Mouse (Mus musculus) liver, embryonic 11.5 days (tissue): ENCODE measurements around the gene Prss44. TPM values are rescaled to one million over a fixed set of nuclear protein-coding genes. Genes with fewer than 3 reads are reported as not detected.

Experiments
- ATAC-seq: fragments of 200-750 bp; cut with Nextera tagmentation; replicated peaks from 2 replicates; pipeline ENCODE4 v1.8.0; 2017; ENCODE audit warnings: moderate number of reproducible peaks, mild to moderate bottlenecking, moderate TSS enrichment, moderate library complexity; ENCODE audit not compliant: low FRiP score
- DNase-seq: peaks from one replicate; pipeline ENCODE4 v3.0.0-alpha.2; 2017; ENCODE audit warnings: low spot score
- H3K27ac ChIP-seq: fragments of 300-500 bp; sonication (generic); 2 replicates; pipeline ENCODE4 v1.5.1; 2014; ENCODE audit warnings: mild to moderate bottlenecking, low read depth, low read length, control low read depth
- H3K27me3 ChIP-seq: fragments of 300-500 bp; sonication (generic); replicated peaks from 2 replicates; pipeline ENCODE4 v1.6.1; 2014; ENCODE audit warnings: low read length, mixed read lengths; ENCODE audit not compliant: control insufficient read depth, insufficient read depth
- H3K36me3 ChIP-seq: fragments of 300-500 bp; sonication (generic); 2 replicates; pipeline ENCODE4 v1.6.1; 2014; ENCODE audit warnings: mild to moderate bottlenecking, low read length, moderate library complexity, mixed read lengths; ENCODE audit not compliant: control insufficient read depth, insufficient read depth
- H3K4me1 ChIP-seq: fragments of 300-500 bp; sonication (generic); replicated peaks from 2 replicates; pipeline ENCODE4 v1.6.1; 2014; ENCODE audit warnings: low read length, mixed read lengths; ENCODE audit not compliant: control insufficient read depth, insufficient read depth
- H3K4me2 ChIP-seq: fragments of 300-500 bp; sonication (generic); 2 replicates; pipeline ENCODE4 v1.6.1; 2014; ENCODE audit warnings: mild to moderate bottlenecking, control low read depth, moderate library complexity
- H3K4me3 ChIP-seq: fragments of 300-500 bp; sonication (generic); 2 replicates; pipeline ENCODE4 v1.5.1; 2014; ENCODE audit warnings: low read depth, low read length, control low read depth
- H3K9ac ChIP-seq: fragments of 300-500 bp; sonication (generic); 2 replicates; pipeline ENCODE4 v1.6.1; 2014; ENCODE audit warnings: low read depth, low read length, control low read depth
- H3K9me3 ChIP-seq: fragments of 300-500 bp; sonication (generic); 2 replicates; pipeline ENCODE4 v1.6.1; 2016; ENCODE audit warnings: low read length, inconsistent platforms, mixed read lengths; ENCODE audit not compliant: control insufficient read depth
- WGBS: fragments of 180-500 bp; shearing (Covaris S2); extraction: QIAGEN DNeasy Blood & Tissue Kit; methylation state at CpG from one replicate; pipeline ENCODE4 v1.1.7; 2014; 5-methylcytosine and 5-hydroxymethylcytosine counted together
- polyA plus RNA-seq: library from polyadenylated mRNA; unstranded; fragments of >200 nt; fragmentation: Nextera tagmentation; extraction: Ambion mirVana; gene quantifications from 2 replicates; pipeline ENCODE4 v1.2.1, GENCODE M21; 2014

Gene Prss44
- polyA plus RNA-seq, result not detected in 2 replicates

GRCm38 (mm10) chr9:110813789-110814188 is at the start of gene Prss44:
TSS of gene Prss44 (plus strand) at chr9:110813994.
- DNase-seq, result no peak

GRCm38 (mm10) chr9:110772336-110772735 is 41.5 kb upstream of the Prss44 start:
- Histone ChIP-seq H3K27ac (no peak overlapping the region), H3K36me3 (no peaks in the 10 kb centered on the region), H3K9ac (no peak overlapping the region), H3K4me2 (no peak overlapping the region), H3K4me1 (no peaks in the 10 kb centered on the region), H3K9me3 (no peaks in the 10 kb centered on the region), H3K27me3 (no peaks in the 10 kb centered on the region), H3K4me3 (no peak overlapping the region)
- ATAC-seq, result no peak
- 89% methylated on average over 10 of the region's 10 CpGs for WGBS
- DNase-seq, result no peak

More at GRCm38 (mm10) chr9:110813789-110814188, at the start of gene Prss44:
- Histone ChIP-seq H3K9ac (no peak within 1 kb of the TSS), H3K27me3 (no peaks in the 10 kb centered on the region; the same call in 1 of the 2 replicates), H3K27ac (no peak within 1 kb of the TSS), H3K4me1 (no peaks in the 10 kb centered on the region), H3K4me3 (no peak within 1 kb of the TSS), H3K9me3 (no peaks in the 10 kb centered on the region), H3K4me2 (no peak within 1 kb of the TSS), H3K36me3 (no peaks in the 10 kb centered on the region)
- WGBS, result 58% methylated on average over 18 of the region's 18 CpGs
- ATAC-seq, result no peak

- Histone ChIP-seq H3K9ac (no peak overlapping the region), H3K36me3 (no peaks in the 10 kb centered on the region), H3K4me3 (no peak overlapping the region), H3K4me2 (no peak overlapping the region), H3K27ac (no peak overlapping the region), H3K4me1 (no peaks in the 10 kb centered on the region), H3K27me3 (no peaks in the 10 kb centered on the region), H3K9me3 (no peaks in the 10 kb centered on the region)
- WGBS, result 77% methylated on average over 15 of the region's 15 CpGs
- no peak for DNase-seq
- no peak for ATAC-seq
These were observed 39.2 kb upstream of the Prss44 start for GRCm38 (mm10) chr9:110774403-110775268.

GRCm38 (mm10) chr9:110775269-110776022 is 38.3 kb upstream of the Prss44 start:
- Histone ChIP-seq H3K4me3 (no peak overlapping the region), H3K9ac (no peak overlapping the region), H3K4me1 (no peaks in the 10 kb centered on the region), H3K27me3 (no peaks in the 10 kb centered on the region), H3K4me2 (no peak overlapping the region), H3K9me3 (no peaks in the 10 kb centered on the region), H3K27ac (no peak overlapping the region), H3K36me3 (no peaks in the 10 kb centered on the region)
- ATAC-seq (no peak), DNase-seq (no peak)
- 85% methylated on average over 10 of the region's 10 CpGs for WGBS

- H3K4me3 ChIP-seq, result no peak overlapping the region
- H3K9me3 ChIP-seq, result no peaks in the 10 kb centered on the region
- no peaks in the 10 kb centered on the region for H3K36me3 ChIP-seq
- no peak overlapping the region for H3K9ac ChIP-seq
- no peak overlapping the region for H3K4me2 ChIP-seq
- 86% methylated on average over 1 of the region's 1 CpGs for WGBS
- ATAC-seq (no peak), DNase-seq (no peak)
- H3K27me3 ChIP-seq, result peaks cover 11% of the 10 kb centered on the region
- H3K27ac ChIP-seq, result no peak overlapping the region
- peaks cover 9% of the 10 kb centered on the region for H3K4me1 ChIP-seq
These were observed 35.7 kb upstream of the Prss44 start for GRCm38 (mm10) chr9:110778100-110778499.

GRCm38 (mm10) chr9:110778559-110778958 is 35.2 kb upstream of the Prss44 start:
- H3K4me1 ChIP-seq, result peaks cover 9% of the 10 kb centered on the region
- peaks cover 11% of the 10 kb centered on the region for H3K27me3 ChIP-seq
- H3K4me3 ChIP-seq, result no peak overlapping the region
- ATAC-seq (no peak), DNase-seq (no peak)
- H3K9ac ChIP-seq, result no peak overlapping the region
- 76% methylated on average over 7 of the region's 7 CpGs for WGBS
- no peaks in the 10 kb centered on the region for H3K36me3 ChIP-seq
- no peaks in the 10 kb centered on the region for H3K9me3 ChIP-seq
- H3K4me2 ChIP-seq, result no peak overlapping the region
- H3K27ac ChIP-seq, result no peak overlapping the region

GRCm38 (mm10) chr9:110779242-110779913 is 34.4 kb upstream of the Prss44 start:
- DNase-seq, result no peak
- H3K9ac ChIP-seq, result no peak overlapping the region

GRCm38 (mm10) chr9:110781256-110781721 is 32.5 kb upstream of the Prss44 start:
- no peaks in the 10 kb centered on the region for H3K36me3 ChIP-seq
- H3K27ac ChIP-seq, result 0 out of 2 replicates have a peak overlapping the region, but pooled peaks have one; percentile 5
- under 1% methylated on average over 43 of the region's 43 CpGs for WGBS
- ATAC-seq (peak; percentile 91), DNase-seq (peak; percentile 97)
- peaks cover 9% of the 10 kb centered on the region for H3K4me1 ChIP-seq
- no peaks in the 10 kb centered on the region for H3K9me3 ChIP-seq
- H3K27me3 ChIP-seq, result peaks cover 11% of the 10 kb centered on the region
- H3K9ac ChIP-seq, result peak overlapping the region; percentile 66
- H3K4me2 ChIP-seq, result peak overlapping the region; percentile 91
- peak overlapping the region; percentile 58 for H3K4me3 ChIP-seq

More at GRCm38 (mm10) chr9:110779242-110779913, 34.4 kb upstream of the Prss44 start:
- no peaks in the 10 kb centered on the region for H3K9me3 ChIP-seq
- no peak overlapping the region for H3K27ac ChIP-seq
- peaks cover 11% of the 10 kb centered on the region for H3K27me3 ChIP-seq
- no peak for ATAC-seq
- 37% methylated on average over 5 of the region's 5 CpGs for WGBS
- H3K4me2 ChIP-seq, result no peak overlapping the region
- H3K4me3 ChIP-seq, result no peak overlapping the region
- peaks cover 9% of the 10 kb centered on the region for H3K4me1 ChIP-seq
- no peaks in the 10 kb centered on the region for H3K36me3 ChIP-seq
